Mouse (Mus musculus): ENCODE measurements at regions not wholly inside any gene's neighbourhood (a gene's known extent, or its start where the extent isn't known, plus 50 kb on each side); places are given as distances from the start of the nearest gene placed in this dataset.
"Not testable (repeated sequence)": the region's sequence is repeated elsewhere in the genome, so short reads cannot be mapped to it uniquely, and the experiment has no call there.

- in situ Hi-C loops (cut with MboI, MseI) = no loop called here
These were observed 56.5 kb downstream of the Gm8797 start for GRCm38 (mm10) chr3:5806947-5807575.

GRCm38 (mm10) chr3:5811071-5811590 is 60.5 kb downstream of the Gm8797 start:
- in situ Hi-C loops (cut with MboI, MseI) = no loop called here

- in situ Hi-C loops (cut with MboI, MseI) = not testable (repeated sequence)
These were observed 69.6 kb downstream of the Gm8797 start for GRCm38 (mm10) chr3:5820243-5820642.

- in situ Hi-C loops (cut with MboI, MseI) = loop anchor here (5.0 kb wide), 1 partner anchor 483 kb away; no protein-coding TSS in a partner anchor
These were observed 109.6 kb downstream of the Gm8797 start for GRCm38 (mm10) chr3:5860237-5860636.

GRCm38 (mm10) chr3:5870407-5870806 is 119.8 kb downstream of the Gm8797 start:
- in situ Hi-C loops (cut with MboI, MseI) = no loop called here

- in situ Hi-C loops (cut with MboI, MseI) = no loop called here
These were observed 128.5 kb downstream of the Gm8797 start for GRCm38 (mm10) chr3:5879113-5879512.

GRCm38 (mm10) chr3:5917536-5917935 is 166.9 kb downstream of the Gm8797 start:
- in situ Hi-C loops (cut with MboI, MseI) = loop anchor here (10.0 kb wide), 1 partner anchor 83 kb away; no protein-coding TSS in a partner anchor

- in situ Hi-C loops (cut with MboI, MseI) = not testable (repeated sequence)
These were observed 199.6 kb downstream of the Gm8797 start for GRCm38 (mm10) chr3:5950243-5950642.

- in situ Hi-C loops (cut with MboI, MseI) = not testable (repeated sequence)
These were observed 238.5 kb downstream of the Gm8797 start for GRCm38 (mm10) chr3:5989011-5989645.

- in situ Hi-C loops (cut with MboI, MseI) = no loop called here
These were observed 253.8 kb downstream of the Gm8797 start for GRCm38 (mm10) chr3:6004423-6004822.

- in situ Hi-C loops (cut with MboI, MseI) = no loop called here
These were observed 268.1 kb downstream of the Gm8797 start for GRCm38 (mm10) chr3:6018749-6019148.

GRCm38 (mm10) chr3:6041325-6041724 is 290.7 kb downstream of the Gm8797 start:
- in situ Hi-C loops (cut with MboI, MseI) = not testable (repeated sequence)

- in situ Hi-C loops (cut with MboI, MseI) = no loop called here
These were observed 299.0 kb downstream of the Gm8797 start for GRCm38 (mm10) chr3:6049472-6050045.

- in situ Hi-C loops (cut with MboI, MseI) = no loop called here
These were observed 301.3 kb downstream of the Gm8797 start for GRCm38 (mm10) chr3:6051901-6052300.

- in situ Hi-C loops (cut with MboI, MseI) = no loop called here
These were observed 333.2 kb downstream of the Gm8797 start for GRCm38 (mm10) chr3:6083855-6084254.

GRCm38 (mm10) chr3:6087267-6087666 is 336.7 kb downstream of the Gm8797 start:
- in situ Hi-C loops (cut with MboI, MseI) = no loop called here

- in situ Hi-C loops (cut with MboI, MseI) = no loop called here
These were observed 343.3 kb downstream of the Gm8797 start for GRCm38 (mm10) chr3:6093931-6094330.

- in situ Hi-C loops (cut with MboI, MseI) = not testable (repeated sequence)
These were observed 343.8 kb downstream of the Gm8797 start for GRCm38 (mm10) chr3:6094410-6094809.

- in situ Hi-C loops (cut with MboI, MseI) = no loop called here
These were observed 350.3 kb downstream of the Gm8797 start for GRCm38 (mm10) chr3:6100863-6101262.

- in situ Hi-C loops (cut with MboI, MseI) = no loop called here
These were observed 352.3 kb downstream of the Gm8797 start for GRCm38 (mm10) chr3:6102866-6103265.

- in situ Hi-C loops (cut with MboI, MseI) = no loop called here
These were observed 356.1 kb downstream of the Gm8797 start for GRCm38 (mm10) chr3:6106659-6107058.

- in situ Hi-C loops (cut with MboI, MseI) = no loop called here
These were observed 357.0 kb downstream of the Gm8797 start for GRCm38 (mm10) chr3:6107377-6108155.
